Mouse (Mus musculus) ES-CJ7 (cell line): ENCODE measurements around the gene Rps6ka1.

Source experiments
- DNase-seq: peaks from one replicate; pipeline ENCODE4 v3.0.0; 2011; ENCODE audit warnings: low read depth, low spot score

Rps6ka1 gene

GRCm38 (mm10) chr4:133897431-133897891 is 9.9 kb upstream of the Rps6ka1 start:
- DNase-seq = peak; percentile 74

GRCm38 (mm10) chr4:133896984-133897383 is 9.4 kb upstream of the Rps6ka1 start:
- DNase-seq = peak; percentile 52

DNA sequence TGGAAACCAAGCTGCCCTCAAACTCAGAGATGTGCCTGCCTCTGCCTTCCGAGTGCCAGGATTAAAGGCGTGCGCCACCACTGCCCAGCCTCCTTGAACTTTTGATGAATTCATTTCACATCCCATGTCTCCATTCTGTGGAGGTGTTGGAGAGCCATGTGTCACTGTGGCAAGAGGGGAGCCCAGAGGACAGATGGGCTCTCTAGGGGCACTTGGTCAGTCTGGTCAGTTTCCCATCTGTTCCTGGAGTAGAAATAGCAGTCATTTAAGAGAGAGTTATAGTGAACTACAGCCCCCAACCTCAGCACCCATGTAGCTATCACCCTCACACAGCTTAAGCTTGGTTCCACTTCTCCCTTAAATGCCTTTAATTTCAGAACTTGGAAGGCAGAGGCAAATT is 8.4 kb upstream of the Rps6ka1 start:
- no peak for DNase-seq

GRCm38 (mm10) chr4:133887249-133887648 is 348 bp downstream of the Rps6ka1 start:
- peak; percentile 44 for DNase-seq

DNA sequence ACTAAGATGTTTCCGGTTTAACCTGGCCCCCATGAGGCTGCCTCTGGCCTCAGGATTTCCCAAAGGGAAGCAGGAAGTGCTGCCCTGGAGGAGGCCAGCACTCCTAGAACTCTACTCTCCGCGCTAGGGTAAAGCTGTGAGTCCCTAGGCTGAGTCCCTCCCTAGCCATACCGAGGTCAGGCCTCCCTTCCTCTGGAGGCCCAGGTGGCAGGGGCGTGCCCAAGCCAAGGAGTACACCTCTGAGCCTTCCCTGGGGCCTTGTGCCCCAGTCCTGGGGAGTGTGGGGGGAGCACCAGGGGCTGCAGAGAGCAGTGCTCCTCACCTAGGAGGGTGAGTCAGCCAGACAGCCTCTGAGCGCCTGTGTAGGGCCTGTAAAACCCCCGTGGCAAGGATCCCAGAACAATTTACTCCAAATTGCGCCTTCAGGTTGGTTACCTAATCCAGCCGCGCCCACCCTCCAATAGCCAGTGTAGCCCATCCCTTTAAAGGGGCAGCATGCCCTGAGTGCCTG is 1.6 kb downstream of the Rps6ka1 start:
- DNase-seq = peak; percentile 38

DNA sequence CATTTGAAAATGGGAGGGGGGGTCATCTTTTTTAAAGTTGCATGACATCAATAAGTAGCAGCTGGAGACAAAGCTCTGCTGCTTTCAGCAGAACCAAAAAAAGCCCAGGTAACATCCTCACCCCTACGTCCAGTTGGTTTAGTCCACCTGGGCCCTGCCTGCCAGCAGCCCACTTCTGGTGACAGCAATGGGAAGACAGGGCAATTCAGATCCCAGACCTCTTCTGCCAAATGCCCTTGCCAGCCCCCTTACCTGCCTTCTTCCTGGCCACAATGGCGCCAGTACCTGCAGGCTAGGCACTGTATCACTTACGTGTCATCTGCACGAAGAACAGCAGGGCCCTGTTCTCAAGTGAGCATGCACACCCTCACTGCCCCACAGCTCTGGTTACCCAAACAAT is 2.3 kb downstream of the Rps6ka1 start:
- DNase-seq = no peak

DNA sequence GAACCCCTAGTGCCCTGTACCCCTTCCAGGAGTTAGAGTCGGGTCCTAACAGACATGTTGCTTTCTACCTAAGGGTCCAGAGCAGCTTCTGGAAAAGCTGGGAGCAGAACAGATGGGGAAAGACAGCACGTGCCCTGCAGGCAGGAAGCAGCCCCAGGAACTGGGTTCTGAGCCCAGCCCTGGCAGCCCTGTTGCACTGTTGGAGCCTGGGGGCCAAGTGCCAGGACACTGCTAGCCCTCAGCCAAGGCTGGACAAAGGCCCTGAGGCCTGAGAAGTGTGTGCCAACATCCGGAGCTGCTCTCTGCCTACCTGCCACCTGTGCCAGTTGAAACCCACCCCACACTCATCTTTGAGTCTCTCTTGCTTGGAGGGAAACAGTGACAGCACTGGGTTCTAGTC is 2.7 kb downstream of the Rps6ka1 start:
- DNase-seq = no peak

DNA sequence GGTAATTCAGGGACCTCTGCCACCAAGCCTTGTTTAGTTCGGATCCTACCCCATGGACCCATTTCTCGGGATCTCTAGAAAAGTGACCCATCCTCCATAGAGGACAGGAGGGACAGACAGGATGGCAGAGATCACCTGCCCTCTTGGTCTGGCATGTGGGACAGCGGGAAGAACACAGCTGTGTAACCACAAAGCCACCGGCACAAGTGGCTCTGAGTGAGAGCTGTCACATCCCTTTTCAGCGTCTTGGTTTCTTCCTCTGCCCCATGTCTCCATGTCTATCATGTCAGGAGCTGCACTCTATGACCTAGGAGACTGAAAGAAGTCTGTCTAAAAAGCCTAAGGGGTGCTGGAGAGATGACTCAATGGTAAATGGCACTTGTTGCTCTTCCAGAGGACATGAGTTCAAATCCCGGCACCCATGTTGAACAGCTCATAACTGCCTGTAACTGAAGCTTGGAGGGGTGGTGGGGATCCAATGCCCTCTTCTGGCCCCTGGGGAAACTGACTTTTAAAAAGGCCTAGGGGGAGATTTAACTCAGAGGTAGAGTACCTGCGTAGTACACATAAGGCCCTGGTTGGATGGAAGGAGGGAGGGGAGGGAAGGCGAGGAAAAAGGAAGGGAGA is 3.4 kb downstream of the Rps6ka1 start:
- DNase-seq = no peak

- DNase-seq = no peak
These were observed 5.7 kb downstream of the Rps6ka1 start for GRCm38 (mm10) chr4:133881851-133882250.

GRCm38 (mm10) chr4:133881399-133881798 is 6.2 kb downstream of the Rps6ka1 start:
- no peak for DNase-seq

- DNase-seq = peak; percentile 90
These were observed 8.3 kb downstream of the Rps6ka1 start for GRCm38 (mm10) chr4:133879145-133879902.

- DNase-seq = peak; percentile 82
These were observed 9.5 kb downstream of the Rps6ka1 start for GRCm38 (mm10) chr4:133877850-133878755.

DNA sequence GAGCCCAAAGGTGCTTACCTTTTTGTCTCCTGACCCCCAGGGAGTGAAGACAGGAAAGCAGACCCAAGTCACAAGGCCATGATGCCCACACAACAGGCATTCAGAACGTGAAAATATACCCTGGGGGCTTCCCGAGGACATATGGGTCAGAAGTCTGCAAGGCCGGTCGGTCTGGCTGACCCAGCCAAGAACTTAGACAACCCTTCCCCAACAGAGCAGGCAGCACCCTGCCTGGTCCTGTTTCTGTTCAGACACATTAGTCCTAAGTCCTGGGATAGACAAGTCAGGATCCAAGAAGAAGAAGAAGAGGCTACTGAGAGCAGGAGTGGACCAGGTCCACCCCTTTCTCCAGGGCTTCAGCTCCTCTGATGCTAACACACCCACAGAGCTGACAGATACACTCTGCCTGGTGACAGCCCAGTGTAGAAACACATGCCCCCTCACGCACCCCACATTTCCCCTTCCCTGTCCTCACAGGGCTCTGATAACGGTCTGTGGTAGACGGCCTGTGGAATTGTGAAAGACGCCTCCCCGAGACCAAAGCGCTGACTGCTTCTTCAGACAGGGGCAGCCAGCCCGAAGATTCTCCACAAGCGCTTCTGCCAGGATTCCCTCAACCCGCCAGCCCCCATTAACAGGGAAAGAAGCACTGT is 12.6 kb downstream of the Rps6ka1 start:
- no peak for DNase-seq

DNA sequence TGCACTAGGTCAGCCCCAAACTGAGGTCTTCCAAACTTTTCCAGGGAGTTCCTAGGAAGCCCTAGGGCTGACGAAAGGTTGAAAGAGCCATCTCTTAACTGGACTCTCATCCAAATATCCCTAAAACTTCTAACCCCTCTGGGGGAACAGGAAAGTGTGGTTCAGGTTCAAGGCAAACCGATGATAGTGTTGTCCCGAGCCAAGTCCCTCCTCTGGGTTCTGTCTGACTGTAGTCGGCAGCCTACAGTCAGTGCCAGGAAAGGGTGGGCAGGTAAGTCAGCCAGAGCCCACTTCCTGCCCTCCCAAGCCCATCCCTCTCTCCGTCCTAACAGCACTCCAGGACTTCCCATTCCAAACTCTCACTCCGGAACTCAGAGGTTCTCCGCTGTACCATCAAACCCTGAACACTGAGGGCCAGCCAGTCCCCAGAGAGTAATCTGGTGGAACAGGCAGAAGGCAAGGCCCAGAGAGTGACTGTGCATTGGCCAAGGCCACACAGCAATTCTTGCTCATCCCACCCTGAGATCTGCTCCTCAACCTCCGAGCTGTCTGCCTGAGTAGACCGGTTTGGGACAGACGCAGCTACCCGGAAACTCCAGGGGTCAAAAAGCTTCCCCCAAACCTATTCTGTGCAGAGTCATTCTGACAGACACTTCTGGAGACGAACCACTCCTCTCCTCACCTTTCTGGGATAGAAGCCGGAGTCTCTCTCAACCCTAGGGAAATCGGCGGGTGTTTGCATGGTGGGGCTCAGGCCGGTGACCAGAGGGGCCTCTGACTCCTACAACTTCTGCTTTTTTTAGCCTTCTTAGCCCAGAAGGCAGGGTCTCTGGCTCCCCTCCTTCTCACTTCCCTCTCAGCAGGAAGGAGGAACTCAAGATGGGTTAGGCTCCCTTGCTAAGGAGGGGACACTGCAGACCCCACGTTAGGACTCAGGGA is 13.4 kb downstream of the Rps6ka1 start:
- DNase-seq = peak; percentile 53

DNA sequence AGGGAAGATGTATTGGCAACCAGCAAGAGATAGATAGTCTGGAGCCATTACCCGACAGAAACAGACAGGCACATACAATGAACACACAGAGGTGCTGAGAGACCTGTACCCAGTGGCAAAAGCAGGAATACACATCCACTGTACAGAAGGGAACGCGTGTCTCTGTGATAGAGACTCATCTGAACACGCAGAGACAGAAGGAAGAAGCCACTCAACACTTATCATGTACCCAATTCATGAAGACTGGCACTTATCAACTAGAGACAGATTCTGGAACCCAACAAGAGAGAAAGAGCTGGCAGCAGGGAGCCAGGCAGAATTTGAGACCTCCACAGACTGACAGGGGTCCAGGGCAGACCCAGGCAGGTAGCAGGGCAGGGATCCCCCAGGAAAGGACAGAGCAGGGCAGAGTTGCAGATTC is 14.2 kb downstream of the Rps6ka1 start:
- no peak for DNase-seq

DNA sequence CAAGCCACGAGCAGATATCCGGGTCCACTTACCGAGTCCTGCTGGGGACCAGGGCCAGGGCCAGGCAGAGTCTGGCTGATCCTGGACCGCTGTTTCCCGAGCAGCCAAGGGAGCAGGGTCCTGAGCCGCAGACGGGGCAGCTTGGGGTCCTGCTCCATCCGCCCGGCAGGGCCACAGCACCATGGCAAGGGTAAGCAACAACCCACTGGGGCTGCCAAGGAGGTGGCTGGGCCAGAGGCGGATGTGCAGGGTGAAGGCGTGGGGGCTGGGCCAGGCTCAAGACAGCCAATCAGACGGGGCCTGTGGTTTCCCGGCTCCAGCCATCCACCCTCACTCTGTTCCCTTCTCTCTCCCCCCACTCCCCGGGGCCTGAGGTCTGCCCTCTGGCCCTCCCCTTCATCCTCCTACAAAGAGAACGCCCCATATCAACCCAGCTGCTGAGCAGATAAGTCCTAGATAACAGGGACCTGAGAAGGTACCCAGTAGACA is 14.7 kb downstream of the Rps6ka1 start:
- no peak for DNase-seq

DNA sequence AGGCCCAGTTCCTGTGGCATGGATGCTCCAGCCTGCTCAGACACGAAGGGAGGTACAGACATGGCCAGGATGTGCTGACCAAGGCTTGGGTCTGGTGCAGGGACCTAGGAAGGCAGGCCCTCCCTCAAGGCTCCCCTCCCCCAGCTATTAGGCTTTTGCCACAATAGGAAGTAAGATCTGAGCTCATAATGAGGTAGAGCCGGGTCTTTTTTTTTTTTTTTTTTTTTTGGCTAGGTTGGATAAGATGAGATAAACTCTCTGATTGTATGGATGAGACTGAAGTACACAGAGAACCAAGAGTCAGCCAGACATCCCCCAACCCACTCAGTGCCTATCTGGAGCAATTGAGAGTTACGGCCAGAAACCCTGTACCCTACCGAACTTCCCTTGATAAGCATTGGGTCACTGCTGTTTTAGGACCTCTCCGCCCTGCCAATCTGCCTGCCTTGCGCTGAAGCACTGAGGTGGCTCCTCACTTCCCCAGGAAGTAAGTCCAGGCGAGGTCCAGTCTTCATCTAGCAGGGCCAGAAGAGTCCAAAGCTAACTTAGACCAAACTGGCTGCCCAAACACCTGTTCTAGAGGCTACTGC is 15.3 kb downstream of the Rps6ka1 start:
- DNase-seq = no peak

- DNase-seq = peak; percentile 58
These were observed 22.4 kb downstream of the Rps6ka1 start for GRCm38 (mm10) chr4:133865231-133865630.

DNA sequence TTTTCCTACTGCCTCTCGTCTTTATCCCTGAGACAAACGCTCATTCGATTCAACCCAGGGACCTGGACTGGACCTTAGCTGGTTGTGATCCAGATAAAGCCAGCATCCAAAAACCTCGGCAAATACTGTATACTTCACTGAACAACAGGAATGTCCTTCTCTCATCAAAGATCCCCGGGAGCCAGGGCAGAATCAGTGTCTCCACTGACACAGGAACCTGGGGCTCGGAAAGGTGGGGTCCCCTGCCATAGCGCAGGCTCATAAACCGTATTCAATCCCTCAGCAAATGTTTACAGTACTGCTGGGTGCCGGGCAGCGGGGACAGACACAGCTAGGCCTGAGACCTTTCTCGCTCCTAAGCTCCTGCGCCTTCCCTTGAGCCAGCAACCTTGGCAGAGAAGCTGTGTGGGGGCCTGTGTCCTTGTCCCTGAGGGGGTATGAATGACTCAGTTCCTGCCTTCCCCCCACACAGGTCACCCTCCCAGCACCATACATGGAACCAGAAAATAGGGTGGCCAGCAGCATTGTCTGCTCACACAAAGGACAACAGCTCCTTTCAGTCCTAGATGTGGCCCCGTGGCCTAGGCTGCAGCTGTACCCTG is 23.1 kb downstream of the Rps6ka1 start:
- no peak for DNase-seq
